Mouse (Mus musculus) liver, embryonic 11.5 days (tissue): ENCODE data around the gene Tns4. TPM values are rescaled to one million over a fixed set of nuclear protein-coding genes. Genes with fewer than 3 reads are reported as not detected.

Experiments used
- ATAC-seq: fragments of 200-750 bp; cut with Nextera tagmentation; replicated peaks from 2 replicates; pipeline ENCODE4 v1.8.0; 2017; ENCODE audit warnings: moderate number of reproducible peaks, mild to moderate bottlenecking, moderate TSS enrichment, moderate library complexity; ENCODE audit not compliant: low FRiP score
- DNase-seq: peaks from one replicate; pipeline ENCODE4 v3.0.0-alpha.2; 2017; ENCODE audit warnings: low spot score
- H3K27ac ChIP-seq: fragments of 300-500 bp; sonication (generic); 2 replicates; pipeline ENCODE4 v1.5.1; 2014; ENCODE audit warnings: mild to moderate bottlenecking, low read depth, low read length, control low read depth
- H3K27me3 ChIP-seq: fragments of 300-500 bp; sonication (generic); replicated peaks from 2 replicates; pipeline ENCODE4 v1.6.1; 2014; ENCODE audit warnings: low read length, mixed read lengths; ENCODE audit not compliant: control insufficient read depth, insufficient read depth
- H3K36me3 ChIP-seq: fragments of 300-500 bp; sonication (generic); 2 replicates; pipeline ENCODE4 v1.6.1; 2014; ENCODE audit warnings: mild to moderate bottlenecking, low read length, moderate library complexity, mixed read lengths; ENCODE audit not compliant: control insufficient read depth, insufficient read depth
- H3K4me1 ChIP-seq: fragments of 300-500 bp; sonication (generic); replicated peaks from 2 replicates; pipeline ENCODE4 v1.6.1; 2014; ENCODE audit warnings: low read length, mixed read lengths; ENCODE audit not compliant: control insufficient read depth, insufficient read depth
- H3K4me2 ChIP-seq: fragments of 300-500 bp; sonication (generic); 2 replicates; pipeline ENCODE4 v1.6.1; 2014; ENCODE audit warnings: mild to moderate bottlenecking, control low read depth, moderate library complexity
- H3K4me3 ChIP-seq: fragments of 300-500 bp; sonication (generic); 2 replicates; pipeline ENCODE4 v1.5.1; 2014; ENCODE audit warnings: low read depth, low read length, control low read depth
- H3K9ac ChIP-seq: fragments of 300-500 bp; sonication (generic); 2 replicates; pipeline ENCODE4 v1.6.1; 2014; ENCODE audit warnings: low read depth, low read length, control low read depth
- H3K9me3 ChIP-seq: fragments of 300-500 bp; sonication (generic); 2 replicates; pipeline ENCODE4 v1.6.1; 2016; ENCODE audit warnings: low read length, inconsistent platforms, mixed read lengths; ENCODE audit not compliant: control insufficient read depth
- WGBS: fragments of 180-500 bp; shearing (Covaris S2); extraction: QIAGEN DNeasy Blood & Tissue Kit; methylation state at CpG from one replicate; pipeline ENCODE4 v1.1.7; 2014; 5-methylcytosine and 5-hydroxymethylcytosine counted together
- polyA plus RNA-seq: library from polyadenylated mRNA; unstranded; fragments of >200 nt; fragmentation: Nextera tagmentation; extraction: Ambion mirVana; gene quantifications from 2 replicates; pipeline ENCODE4 v1.2.1, GENCODE M21; 2014

Tns4 gene
- polyA plus RNA-seq, 1 experiment from 2014 or later: not detected

- DNase-seq (no peak), ATAC-seq (no peak)
- Histone ChIP-seq H3K4me2 (no peak overlapping the region), H3K9ac (no peak overlapping the region), H3K27ac (no peak overlapping the region), H3K27me3 (peaks cover 8% of the 10 kb centered on the region), H3K9me3 (no peaks in the 10 kb centered on the region), H3K36me3 (no peaks in the 10 kb centered on the region; the same call in 1 of the 2 replicates), H3K4me1 (no peaks in the 10 kb centered on the region), H3K4me3 (no peak overlapping the region)
- 83% methylated on average over 8 of the region's 8 CpGs for WGBS
Observed at GRCm38 (mm10) chr11:99090391-99090790, 1.3 kb upstream of the Tns4 start.

GRCm38 (mm10) chr11:99088486-99088885, 620 bp downstream of the Tns4 start:
- no peak for ATAC-seq
- Histone ChIP-seq H3K9ac (no peak overlapping the region), H3K27ac (no peak overlapping the region), H3K9me3 (no peaks in the 10 kb centered on the region), H3K4me2 (no peak overlapping the region), H3K27me3 (peaks cover 5% of the 10 kb centered on the region), H3K4me1 (no peaks in the 10 kb centered on the region), H3K36me3 (no peaks in the 10 kb centered on the region), H3K4me3 (no peak overlapping the region)
- 40% methylated on average over 2 of the region's 2 CpGs for WGBS
- no peak for DNase-seq

GRCm38 (mm10) chr11:99084366-99084765, 4.7 kb downstream of the Tns4 start:
- no peak overlapping the region for H3K4me2 ChIP-seq
- no peaks in the 10 kb centered on the region for H3K9me3 ChIP-seq
- H3K4me3 ChIP-seq: no peak overlapping the region
- H3K27ac ChIP-seq: no peak overlapping the region
- peaks cover 3% of the 10 kb centered on the region; the same call in 1 of the 2 replicates for H3K27me3 ChIP-seq
- ATAC-seq (no peak), DNase-seq (no peak)
- H3K9ac ChIP-seq: no peak overlapping the region
- 66% methylated on average over 9 of the region's 9 CpGs for WGBS
- H3K36me3 ChIP-seq: no peaks in the 10 kb centered on the region
- H3K4me1 ChIP-seq: peaks cover 3% of the 10 kb centered on the region; the same call in 1 of the 2 replicates

GRCm38 (mm10) chr11:99083516-99083915, 5.6 kb downstream of the Tns4 start:
- peaks cover 3% of the 10 kb centered on the region; the same call in 1 of the 2 replicates for H3K4me1 ChIP-seq
- no peak overlapping the region for H3K9ac ChIP-seq
- DNase-seq (no peak), ATAC-seq (no peak)
- H3K27ac ChIP-seq: no peak overlapping the region
- no peaks in the 10 kb centered on the region for H3K9me3 ChIP-seq
- no peak overlapping the region for H3K4me3 ChIP-seq
- no peaks in the 10 kb centered on the region for H3K36me3 ChIP-seq
- WGBS: 87% methylated on average over 8 of the region's 8 CpGs
- no peak overlapping the region for H3K4me2 ChIP-seq
- peaks cover 3% of the 10 kb centered on the region; the same call in 1 of the 2 replicates for H3K27me3 ChIP-seq

GRCm38 (mm10) chr11:99082098-99082497, 7.0 kb downstream of the Tns4 start:
- DNase-seq (no peak), ATAC-seq (no peak)
- Histone ChIP-seq H3K4me1 (peaks cover 3% of the 10 kb centered on the region; the same call in 1 of the 2 replicates), H3K9me3 (no peaks in the 10 kb centered on the region), H3K36me3 (no peaks in the 10 kb centered on the region), H3K27ac (no peak overlapping the region), H3K27me3 (peaks cover 3% of the 10 kb centered on the region; the same call in 1 of the 2 replicates), H3K4me3 (no peak overlapping the region), H3K4me2 (no peak overlapping the region), H3K9ac (no peak overlapping the region)
- 69% methylated on average over 8 of the region's 8 CpGs for WGBS

GRCm38 (mm10) chr11:99081566-99081965, 7.5 kb downstream of the Tns4 start:
- Histone ChIP-seq H3K9ac (no peak overlapping the region), H3K27me3 (peaks cover 3% of the 10 kb centered on the region; the same call in 1 of the 2 replicates), H3K4me2 (no peak overlapping the region), H3K27ac (no peak overlapping the region), H3K9me3 (no peaks in the 10 kb centered on the region), H3K4me1 (peaks cover 3% of the 10 kb centered on the region; the same call in 1 of the 2 replicates), H3K36me3 (no peaks in the 10 kb centered on the region), H3K4me3 (no peak overlapping the region)
- 54% methylated on average over 3 of the region's 3 CpGs for WGBS
- no peak for DNase-seq
- ATAC-seq: no peak

- Histone ChIP-seq H3K4me2 (no peak overlapping the region), H3K27ac (no peak overlapping the region), H3K4me3 (no peak overlapping the region), H3K27me3 (peaks cover 3% of the 10 kb centered on the region; the same call in 1 of the 2 replicates), H3K4me1 (peaks cover 3% of the 10 kb centered on the region; the same call in 1 of the 2 replicates), H3K9me3 (no peaks in the 10 kb centered on the region), H3K9ac (no peak overlapping the region), H3K36me3 (no peaks in the 10 kb centered on the region)
- ATAC-seq (no peak), DNase-seq (no peak)
- WGBS: 73% methylated on average over 9 of the region's 9 CpGs
Observed at GRCm38 (mm10) chr11:99080902-99081543, 8.1 kb downstream of the Tns4 start.

- Histone ChIP-seq H3K4me2 (no peak overlapping the region), H3K4me3 (no peak overlapping the region), H3K36me3 (no peaks in the 10 kb centered on the region), H3K9ac (no peak overlapping the region), H3K9me3 (no peaks in the 10 kb centered on the region), H3K27me3 (peaks cover 3% of the 10 kb centered on the region; the same call in 1 of the 2 replicates), H3K27ac (no peak overlapping the region), H3K4me1 (peaks cover 3% of the 10 kb centered on the region; the same call in 1 of the 2 replicates)
- DNase-seq: no peak
- ATAC-seq: no peak
- 79% methylated on average over 8 of the region's 8 CpGs for WGBS
Observed at GRCm38 (mm10) chr11:99077869-99078268, 11.2 kb downstream of the Tns4 start.

GRCm38 (mm10) chr11:99076744-99077319, 12.3 kb downstream of the Tns4 start:
- Histone ChIP-seq H3K36me3 (no peaks in the 10 kb centered on the region), H3K9me3 (no peaks in the 10 kb centered on the region), H3K27me3 (no peaks in the 10 kb centered on the region), H3K4me1 (peaks cover 3% of the 10 kb centered on the region; the same call in 1 of the 2 replicates), H3K27ac (no peak overlapping the region), H3K4me2 (no peak overlapping the region), H3K4me3 (no peak overlapping the region), H3K9ac (no peak overlapping the region)
- WGBS: 42% methylated on average over 5 of the region's 5 CpGs
- ATAC-seq (no peak), DNase-seq (no peak)
